Mouse (Mus musculus): ENCODE results near the gene Gprc5b. TPM values are rescaled to one million over a fixed set of nuclear protein-coding genes. Genes with fewer than 3 reads are reported as not detected.

Gene Gprc5b
- polyA plus RNA-seq, 1 experiment: not detected

- TF ChIP-seq GATA1 (IDR thresholded peaks at IDR 0.05; ENCODE audit: low read length): no peak
Observed at GRCm38 (mm10) chr7:118976414-118977166, 18.4 kb downstream of the Gprc5b start.

- TF ChIP-seq GATA1 (IDR thresholded peaks at IDR 0.05; ENCODE audit: low read length): no peak
Observed at GRCm38 (mm10) chr7:118975837-118976236, 19.2 kb downstream of the Gprc5b start.

GRCm38 (mm10) chr7:118973377-118973776 is 21.6 kb downstream of the Gprc5b start:
- TF ChIP-seq GATA1 (IDR thresholded peaks at IDR 0.05; ENCODE audit: low read length): no peak

- TF ChIP-seq GATA1 (IDR thresholded peaks at IDR 0.05; ENCODE audit: low read length): no peak
Observed at GRCm38 (mm10) chr7:118972306-118972705, 22.7 kb downstream of the Gprc5b start.

GRCm38 (mm10) chr7:118971499-118971898 is 23.5 kb downstream of the Gprc5b start:
- TF ChIP-seq GATA1 (IDR thresholded peaks at IDR 0.05; ENCODE audit: low read length): no peak

- TF ChIP-seq GATA1 (IDR thresholded peaks at IDR 0.05; ENCODE audit: low read length): no peak
Observed at GRCm38 (mm10) chr7:118968870-118969269, 26.1 kb downstream of the Gprc5b start.

- no peak for TF ChIP-seq GATA1 (IDR thresholded peaks at IDR 0.05; ENCODE audit: low read length)
Observed at GRCm38 (mm10) chr7:118965198-118965597, 29.8 kb downstream of the Gprc5b start.

- TF ChIP-seq GATA1 (IDR thresholded peaks at IDR 0.05; ENCODE audit: low read length): no peak
Observed at GRCm38 (mm10) chr7:118964777-118965176, 30.2 kb downstream of the Gprc5b start.

- no peak for TF ChIP-seq GATA1 (IDR thresholded peaks at IDR 0.05; ENCODE audit: low read length)
Observed at GRCm38 (mm10) chr7:118959209-118959608, 35.8 kb downstream of the Gprc5b start.

GRCm38 (mm10) chr7:118956616-118957246 is 38.3 kb downstream of the Gprc5b start:
- no peak for TF ChIP-seq GATA1 (IDR thresholded peaks at IDR 0.05; ENCODE audit: low read length)

GRCm38 (mm10) chr7:118954968-118955367 is 40.0 kb downstream of the Gprc5b start:
- TF ChIP-seq GATA1 (IDR thresholded peaks at IDR 0.05; ENCODE audit: low read length): no peak

GRCm38 (mm10) chr7:118953626-118954282 is 41.3 kb downstream of the Gprc5b start:
- TF ChIP-seq GATA1 (IDR thresholded peaks at IDR 0.05; ENCODE audit: low read length): no peak

GRCm38 (mm10) chr7:118949749-118950148 is 45.3 kb downstream of the Gprc5b start:
- TF ChIP-seq GATA1 (IDR thresholded peaks at IDR 0.05; ENCODE audit: low read length): no peak

GRCm38 (mm10) chr7:118948677-118949282 is 46.2 kb downstream of the Gprc5b start:
- no peak for TF ChIP-seq GATA1 (IDR thresholded peaks at IDR 0.05; ENCODE audit: low read length)

- no peak for TF ChIP-seq GATA1 (IDR thresholded peaks at IDR 0.05; ENCODE audit: low read length)
Observed at GRCm38 (mm10) chr7:118947241-118947640, 47.8 kb downstream of the Gprc5b start.

GRCm38 (mm10) chr7:118944884-118945283 is 50.1 kb downstream of the Gprc5b start:
- TF ChIP-seq GATA1 (IDR thresholded peaks at IDR 0.05; ENCODE audit: low read length): no peak
